ENCODE assay signal across 8 mouse cellular contexts in the genomic region with DNA sequence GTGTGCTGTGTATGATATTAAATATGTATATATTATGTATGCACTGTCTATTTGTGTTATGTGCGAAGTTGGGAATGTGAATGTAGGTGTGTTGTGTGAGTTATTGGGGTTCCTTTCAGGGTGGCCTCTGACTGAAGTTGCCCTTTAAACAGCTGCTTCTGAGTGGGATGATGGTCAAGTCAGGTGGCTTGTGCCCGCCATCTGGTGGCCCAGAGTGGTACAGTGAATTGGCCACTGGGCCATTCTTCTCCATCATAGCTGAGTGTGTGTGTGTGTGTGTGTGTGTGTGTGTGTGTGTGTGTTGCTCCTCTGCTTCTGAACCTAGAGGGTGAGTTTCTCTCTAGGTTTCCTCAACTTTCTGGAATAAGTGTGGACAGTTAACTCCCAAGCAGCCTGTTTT.
DNase-seq lines count a peak whose midpoint lies in the region; ATAC-seq and TF ChIP-seq lines count a peak whose summit lies in the region.

No protein-coding gene starts in this region.

- no peaks in the 10 kb centered on the region for H3K36me3 ChIP-seq in kidney, adult 2 months (ENCODE audit: control insufficient read depth, insufficient read depth, low read length)
- no peaks in the 10 kb centered on the region for H3K36me3 ChIP-seq in limb, embryonic 14.5 days (ENCODE audit: control insufficient read depth, insufficient read depth, low read length)
- H3K36me3 ChIP-seq in midbrain, postnatal 0 days (ENCODE audit: insufficient read depth, low read length): no peaks in the 10 kb centered on the region

- no peak overlapping the region for H3K9ac ChIP-seq in limb, embryonic 14.5 days (ENCODE audit: low read depth, low read length, severe bottlenecking)
- H3K9ac ChIP-seq in midbrain, postnatal 0 days (replicated peaks; ENCODE audit: low read length, poor library complexity, severe bottlenecking): no peak overlapping the region

- H3K4me2 ChIP-seq in limb, embryonic 14.5 days (replicated peaks; ENCODE audit: low read depth, low read length, severe bottlenecking): no peak overlapping the region
- H3K4me2 ChIP-seq in midbrain, postnatal 0 days (ENCODE audit: low read depth, low read length, poor library complexity, severe bottlenecking): no peak overlapping the region

- no peak overlapping the region for H3K27ac ChIP-seq in cortical plate, adult 2 months (ENCODE audit: insufficient read depth, low read length)
- no peak overlapping the region for H3K27ac ChIP-seq in kidney, adult 2 months (ENCODE audit: insufficient read depth, low read depth, low read length)
- H3K27ac ChIP-seq in limb, embryonic 14.5 days (replicated peaks; ENCODE audit: low read depth, low read length): no peak overlapping the region
- H3K27ac ChIP-seq in midbrain, postnatal 0 days (ENCODE audit: low read depth, low read length): no peak overlapping the region

- TF ChIP-seq CTCF in cortical plate, adult 2 months (IDR thresholded peaks at IDR 0.05; ENCODE audit: extremely low read depth, insufficient read depth, low read length): peak; percentile 88
- peak; percentile 84 for TF ChIP-seq CTCF in kidney, adult 2 months (conservative IDR thresholded peaks at IDR 0.05; ENCODE audit: insufficient read depth, insufficient read length, low read depth, low read length)
- peak; percentile 97 for TF ChIP-seq CTCF in midbrain, postnatal 0 days (IDR thresholded peaks at IDR 0.05)

- no peaks in the 10 kb centered on the region for H3K27me3 ChIP-seq in kidney, adult 2 months (replicated peaks; ENCODE audit: control insufficient read depth, insufficient read depth, low read length)
- H3K27me3 ChIP-seq in limb, embryonic 14.5 days (ENCODE audit: control insufficient read depth, insufficient read depth, low read length): no peaks in the 10 kb centered on the region
- H3K27me3 ChIP-seq in midbrain, postnatal 0 days (ENCODE audit: insufficient read depth, low read length): no peaks in the 10 kb centered on the region

- peak; percentile 54 for ATAC-seq in limb, embryonic 14.5 days (ENCODE audit: low FRiP score, low read depth)
- ATAC-seq in midbrain, postnatal 0 days (ENCODE audit: low FRiP score): 0 out of 2 replicates have a peak, but pooled peaks have one; percentile 48

- H3K9me3 ChIP-seq in limb, embryonic 14.5 days (ENCODE audit: control insufficient read depth, low read length): no peaks in the 10 kb centered on the region
- no peaks in the 10 kb centered on the region for H3K9me3 ChIP-seq in midbrain, postnatal 0 days (ENCODE audit: low read length)

- H3K4me3 ChIP-seq in cortical plate, adult 2 months (ENCODE audit: insufficient read depth, low read length): no peak overlapping the region
- no peak overlapping the region for H3K4me3 ChIP-seq in kidney, adult 2 months (ENCODE audit: insufficient read depth, low read depth, low read length)
- no peak overlapping the region for H3K4me3 ChIP-seq in limb, embryonic 14.5 days (replicated peaks; ENCODE audit: low read length)
- no peak overlapping the region for H3K4me3 ChIP-seq in midbrain, postnatal 0 days (ENCODE audit: low read depth, low read length)

- no peak for TF ChIP-seq POLR2A in cortical plate, adult 2 months (IDR thresholded peaks at IDR 0.05; ENCODE audit: extremely low read depth, insufficient read depth, low read length)
- TF ChIP-seq POLR2A in kidney, adult 2 months (IDR thresholded peaks at IDR 0.05; ENCODE audit: low read depth, low read length): no peak
- TF ChIP-seq POLR2A in limb, embryonic 14.5 days (IDR thresholded peaks at IDR 0.05; ENCODE audit: borderline replicate concordance, extremely low read depth, insufficient read depth, insufficient read length): no peak

- DNase-seq in urinary bladder, adult 18-20 months (ENCODE audit: low spot score in 2 of 2): peak; percentile 45 to 57
- no peak for DNase-seq in urinary bladder, adult 2 months (ENCODE audit: low spot score)
- peak; percentile 36 for DNase-seq in gastrocnemius, postnatal 25 days
- DNase-seq in kidney, adult 2 months: peak; percentile 79
- DNase-seq in limb, embryonic 14.5 days (ENCODE audit: low spot score): peak; percentile 60
- DNase-seq in midbrain, postnatal 0 days (ENCODE audit: low spot score): peak; percentile 81
- DNase-seq in testis, postnatal 10 days (ENCODE audit: low spot score): peak; percentile 84

- 24% methylated on average over 2 of the region's 2 CpGs for WGBS in kidney, adult 2 months
- WGBS in limb, embryonic 14.5 days: 16% methylated on average over 2 of the region's 2 CpGs
- 15% methylated on average over 2 of the region's 2 CpGs for WGBS in midbrain, postnatal 0 days

- peaks cover 5% of the 10 kb centered on the region for H3K4me1 ChIP-seq in cortical plate, adult 2 months (ENCODE audit: control insufficient read depth, insufficient read depth, low read length)
- no peaks in the 10 kb centered on the region for H3K4me1 ChIP-seq in kidney, adult 2 months (ENCODE audit: control insufficient read depth, insufficient read depth, low read length)
- peaks cover 8% of the 10 kb centered on the region; the same call in 1 of the 2 replicates for H3K4me1 ChIP-seq in limb, embryonic 14.5 days (ENCODE audit: control insufficient read depth, insufficient read depth, low read length)
- no peaks in the 10 kb centered on the region for H3K4me1 ChIP-seq in midbrain, postnatal 0 days (ENCODE audit: insufficient read depth, low read length)
